Mouse (Mus musculus): ENCODE measurements around the gene Prps1l1. TPM values are rescaled to one million over a fixed set of nuclear protein-coding genes. Genes with fewer than 3 reads are reported as not detected.

Gene Prps1l1
- polyA plus RNA-seq, 1 experiment, result 121 TPM

- no peak overlapping the region for H3K4me3 ChIP-seq (ENCODE audit: control insufficient read depth, low read depth, low read length)
- H3K36me3 ChIP-seq (ENCODE audit: control insufficient read depth, insufficient read depth, low read length), result no peaks in the 10 kb centered on the region
- H3K27ac ChIP-seq (ENCODE audit: control insufficient read depth, insufficient read depth, low read depth, low read length), result no peak overlapping the region
- H3K4me1 ChIP-seq (ENCODE audit: control insufficient read depth, insufficient read depth, low read length), result no peaks in the 10 kb centered on the region
- H3K27me3 ChIP-seq (ENCODE audit: control insufficient read depth, insufficient read depth, low read length), result no peaks in the 10 kb centered on the region
- TF ChIP-seq CTCF (IDR thresholded peaks at IDR 0.05; ENCODE audit: control insufficient read depth, insufficient read depth, insufficient replicate concordance, low read depth, low read length), result no peak
- TF ChIP-seq POLR2A (IDR thresholded peaks at IDR 0.05; ENCODE audit: control insufficient read depth, low read depth, low read length), result no peak
Measured at GRCm38 (mm10) chr12:35011462-35011861, 26.9 kb downstream of the Prps1l1 start.

- Histone ChIP-seq H3K4me1 (ENCODE audit: control insufficient read depth, insufficient read depth, low read length) (no peaks in the 10 kb centered on the region), H3K36me3 (ENCODE audit: control insufficient read depth, insufficient read depth, low read length) (no peaks in the 10 kb centered on the region), H3K27ac (ENCODE audit: control insufficient read depth, insufficient read depth, low read depth, low read length) (no peak overlapping the region), H3K4me3 (ENCODE audit: control insufficient read depth, low read depth, low read length) (no peak overlapping the region), H3K27me3 (ENCODE audit: control insufficient read depth, insufficient read depth, low read length) (no peaks in the 10 kb centered on the region)
- no peak for TF ChIP-seq POLR2A (IDR thresholded peaks at IDR 0.05; ENCODE audit: control insufficient read depth, low read depth, low read length)
- TF ChIP-seq CTCF (IDR thresholded peaks at IDR 0.05; ENCODE audit: control insufficient read depth, insufficient read depth, insufficient replicate concordance, low read depth, low read length), result no peak
Measured at GRCm38 (mm10) chr12:35013950-35014349, 29.4 kb downstream of the Prps1l1 start.

- H3K4me3 ChIP-seq (ENCODE audit: control insufficient read depth, low read depth, low read length), result no peak overlapping the region
- no peaks in the 10 kb centered on the region for H3K27me3 ChIP-seq (ENCODE audit: control insufficient read depth, insufficient read depth, low read length)
- TF ChIP-seq POLR2A (IDR thresholded peaks at IDR 0.05; ENCODE audit: control insufficient read depth, low read depth, low read length) (no peak), CTCF (IDR thresholded peaks at IDR 0.05; ENCODE audit: control insufficient read depth, insufficient read depth, insufficient replicate concordance, low read depth, low read length) (no peak)
- no peaks in the 10 kb centered on the region for H3K4me1 ChIP-seq (ENCODE audit: control insufficient read depth, insufficient read depth, low read length)
- no peak overlapping the region for H3K27ac ChIP-seq (ENCODE audit: control insufficient read depth, insufficient read depth, low read depth, low read length)
- no peaks in the 10 kb centered on the region for H3K36me3 ChIP-seq (ENCODE audit: control insufficient read depth, insufficient read depth, low read length)
Measured at GRCm38 (mm10) chr12:35016056-35016455, 31.5 kb downstream of the Prps1l1 start.

- Histone ChIP-seq H3K4me3 (ENCODE audit: control insufficient read depth, low read depth, low read length) (no peak overlapping the region), H3K4me1 (ENCODE audit: control insufficient read depth, insufficient read depth, low read length) (no peaks in the 10 kb centered on the region), H3K27me3 (ENCODE audit: control insufficient read depth, insufficient read depth, low read length) (no peaks in the 10 kb centered on the region), H3K36me3 (ENCODE audit: control insufficient read depth, insufficient read depth, low read length) (no peaks in the 10 kb centered on the region), H3K27ac (ENCODE audit: control insufficient read depth, insufficient read depth, low read depth, low read length) (no peak overlapping the region)
- TF ChIP-seq CTCF (IDR thresholded peaks at IDR 0.05; ENCODE audit: control insufficient read depth, insufficient read depth, insufficient replicate concordance, low read depth, low read length) (no peak), POLR2A (IDR thresholded peaks at IDR 0.05; ENCODE audit: control insufficient read depth, low read depth, low read length) (no peak)
Measured at GRCm38 (mm10) chr12:35016481-35017250, 32.1 kb downstream of the Prps1l1 start.

- H3K27ac ChIP-seq (ENCODE audit: control insufficient read depth, insufficient read depth, low read depth, low read length), result no peak overlapping the region
- H3K27me3 ChIP-seq (ENCODE audit: control insufficient read depth, insufficient read depth, low read length), result no peaks in the 10 kb centered on the region
- no peak overlapping the region for H3K4me3 ChIP-seq (ENCODE audit: control insufficient read depth, low read depth, low read length)
- H3K4me1 ChIP-seq (ENCODE audit: control insufficient read depth, insufficient read depth, low read length), result no peaks in the 10 kb centered on the region
- H3K36me3 ChIP-seq (ENCODE audit: control insufficient read depth, insufficient read depth, low read length), result no peaks in the 10 kb centered on the region
- no peak for TF ChIP-seq POLR2A (IDR thresholded peaks at IDR 0.05; ENCODE audit: control insufficient read depth, low read depth, low read length)
Measured at GRCm38 (mm10) chr12:35018679-35019237, 34.2 kb downstream of the Prps1l1 start.

DNA sequence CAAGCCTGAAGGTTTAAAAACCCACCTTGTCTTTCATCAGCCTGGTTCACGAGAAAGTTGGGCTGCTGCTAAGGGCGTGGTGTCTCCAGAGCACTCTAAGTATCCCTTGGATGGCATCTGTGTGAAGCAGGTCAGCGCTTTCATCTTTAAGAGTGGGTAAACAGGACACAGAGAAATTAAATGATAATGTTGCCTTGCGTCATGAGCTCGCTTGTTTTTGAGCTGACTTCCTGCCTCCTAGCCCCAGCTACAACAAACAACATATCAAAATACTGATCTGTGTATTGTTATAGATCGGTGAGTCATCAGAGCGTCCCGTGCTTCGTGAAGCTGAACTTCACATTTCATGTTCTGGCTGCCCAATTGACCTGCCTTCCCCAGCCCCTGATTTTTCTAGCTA, 36.7 kb downstream of the Prps1l1 start:
- Histone ChIP-seq H3K36me3 (ENCODE audit: control insufficient read depth, insufficient read depth, low read length) (no peaks in the 10 kb centered on the region), H3K27ac (ENCODE audit: control insufficient read depth, insufficient read depth, low read depth, low read length) (no peak overlapping the region), H3K27me3 (ENCODE audit: control insufficient read depth, insufficient read depth, low read length) (no peaks in the 10 kb centered on the region), H3K4me3 (ENCODE audit: control insufficient read depth, low read depth, low read length) (no peak overlapping the region), H3K4me1 (ENCODE audit: control insufficient read depth, insufficient read depth, low read length) (no peaks in the 10 kb centered on the region)
- TF ChIP-seq CTCF (IDR thresholded peaks at IDR 0.05; ENCODE audit: control insufficient read depth, insufficient read depth, insufficient replicate concordance, low read depth, low read length), result no peak
- TF ChIP-seq POLR2A (IDR thresholded peaks at IDR 0.05; ENCODE audit: control insufficient read depth, low read depth, low read length), result no peak

- Histone ChIP-seq H3K27ac (ENCODE audit: control insufficient read depth, insufficient read depth, low read depth, low read length) (no peak overlapping the region), H3K4me1 (ENCODE audit: control insufficient read depth, insufficient read depth, low read length) (no peaks in the 10 kb centered on the region), H3K27me3 (ENCODE audit: control insufficient read depth, insufficient read depth, low read length) (no peaks in the 10 kb centered on the region), H3K4me3 (ENCODE audit: control insufficient read depth, low read depth, low read length) (no peak overlapping the region), H3K36me3 (ENCODE audit: control insufficient read depth, insufficient read depth, low read length) (no peaks in the 10 kb centered on the region)
- TF ChIP-seq CTCF (IDR thresholded peaks at IDR 0.05; ENCODE audit: control insufficient read depth, insufficient read depth, insufficient replicate concordance, low read depth, low read length), result no peak
- TF ChIP-seq POLR2A (IDR thresholded peaks at IDR 0.05; ENCODE audit: control insufficient read depth, low read depth, low read length), result no peak
Measured at GRCm38 (mm10) chr12:35022066-35022465, 37.5 kb downstream of the Prps1l1 start.

Data from testis, adult 2 months (tissue).